Mouse (Mus musculus) embryonic fibroblast, embryonic 13.5 days (primary cell): ENCODE measurements around the gene Arhgap33.

Experiments
- CTCF ChIP-seq: IDR thresholded peaks from 2 replicates; pipeline ENCODE4 v1.5.1; 2011; ENCODE audit warnings: mild to moderate bottlenecking, control low read depth, low read length, moderate library complexity, borderline replicate concordance; ENCODE audit not compliant: insufficient read depth
- POLR2A ChIP-seq: IDR thresholded peaks from 2 replicates; pipeline ENCODE4 v1.6.1; 2011; ENCODE audit warnings: low read depth, mild to moderate bottlenecking, control low read depth, low read length, moderate library complexity

DNA sequence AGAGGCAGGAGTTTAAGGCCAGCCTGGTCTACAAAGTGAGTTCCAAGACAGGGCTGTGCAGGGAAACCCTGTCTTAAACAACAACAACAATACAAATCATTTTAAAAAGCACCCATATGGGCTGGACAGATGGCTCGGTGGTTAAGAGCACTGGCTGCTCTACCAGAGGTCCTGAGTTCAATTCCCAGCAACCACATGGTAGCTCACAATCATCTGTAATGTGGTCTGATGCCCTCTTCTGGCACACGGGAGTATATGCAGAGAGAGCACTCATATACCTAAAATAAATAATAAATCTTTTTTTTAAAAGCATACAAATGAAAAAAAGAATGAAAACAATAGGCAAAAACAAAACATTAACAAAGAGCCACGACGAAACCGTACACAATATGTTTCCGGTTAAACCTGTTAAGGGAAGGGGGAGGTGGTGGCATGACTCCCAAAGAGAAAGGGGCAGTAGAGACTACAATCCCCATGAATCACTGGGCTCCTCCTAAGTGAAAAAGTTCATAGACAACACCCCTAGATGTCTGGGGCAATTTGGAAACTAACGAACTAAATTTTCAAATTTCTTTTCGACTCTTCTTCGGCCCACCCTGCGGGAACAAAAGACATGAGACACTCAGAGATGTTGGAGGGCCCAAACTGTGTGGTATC is 16.7 kb upstream of the Arhgap33 start:
- TF ChIP-seq CTCF (no peak), POLR2A (no peak)
